Mouse (Mus musculus): Measurements from ENCODE around the gene Spin2d.
"Not testable (repeated sequence)": the region's sequence is repeated elsewhere in the genome, so short reads cannot be mapped to it uniquely, and the experiment has no call there.

The Spin2d gene

GRCm38 (mm10) chrX:73176889-73177288, at the start of gene Spin2d:
TSS of gene Spin2d (minus strand) at chrX:73176989.
- not testable (repeated sequence) for DNase-seq (ENCODE audit: low spot score)

GRCm38 (mm10) chrX:73225365-73225764, 48.6 kb upstream of the Spin2d start:
- DNase-seq (ENCODE audit: low spot score): no peak

DNA sequence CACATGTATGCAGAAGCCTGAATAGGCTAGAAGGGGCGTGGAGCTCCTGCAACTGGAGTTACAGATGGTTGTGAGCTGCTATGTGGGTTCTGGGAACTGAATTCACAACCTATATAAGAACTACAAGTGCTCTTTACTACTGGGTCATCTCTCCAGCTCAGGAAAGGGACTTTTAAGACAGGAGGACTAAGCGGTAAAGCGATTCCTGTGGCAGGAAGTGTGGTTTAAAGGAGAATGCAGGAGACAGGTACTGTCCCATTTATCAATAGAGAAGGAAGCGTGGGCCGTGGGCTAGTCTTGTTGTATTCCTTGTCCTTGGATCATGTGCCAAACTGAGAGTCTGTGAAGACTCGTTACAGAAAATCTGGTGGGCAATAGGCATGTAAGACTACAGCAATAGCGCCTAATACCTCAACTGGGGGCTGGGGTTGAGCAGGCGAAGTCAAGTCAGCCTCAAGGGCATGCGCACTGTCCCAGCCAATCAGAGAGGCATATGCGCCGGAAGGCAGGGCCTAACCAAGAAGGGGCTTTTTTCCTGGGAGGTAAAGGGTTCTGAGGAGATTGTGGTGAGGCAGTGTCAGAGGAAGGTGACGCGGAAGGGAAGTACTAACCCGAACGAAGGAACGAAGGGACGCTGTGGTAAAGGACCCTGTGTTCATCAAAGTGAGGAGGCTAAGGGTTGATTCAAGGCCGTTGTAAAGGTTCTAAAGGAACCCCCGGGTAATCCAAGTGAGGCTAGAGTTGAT, 37.2 kb upstream of the Spin2d start, which contains the start of gene Xlr4b:
Gene Xlr4b, plus strand, starts transcription at position 515 of the 746 bp plus-strand sequence.
- not testable (repeated sequence) for DNase-seq (ENCODE audit: low spot score)

DNA sequence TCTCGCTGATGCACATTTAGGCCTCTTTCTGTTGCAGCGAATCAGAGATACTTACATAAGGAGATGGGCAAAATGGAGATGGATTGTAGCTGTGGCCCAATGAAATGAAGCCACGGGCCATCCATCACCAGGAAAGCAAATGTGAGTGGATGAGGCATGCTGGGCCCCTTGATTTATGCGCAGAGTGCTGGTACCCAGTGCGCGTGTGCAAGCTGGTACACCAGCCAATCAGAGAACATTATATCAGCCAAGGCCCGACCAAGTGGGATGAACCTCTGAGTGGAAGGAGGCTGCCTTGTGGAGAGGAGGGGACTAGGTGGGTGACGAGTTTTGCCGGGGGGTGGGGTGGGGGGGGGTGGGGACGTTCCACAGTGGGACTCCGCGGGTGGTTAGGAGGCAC, 15.1 kb upstream of the Spin2d start, which contains the start of gene Xlr3b:
Gene Xlr3b, plus strand, starts transcription at position 274 of the 400 bp plus-strand sequence.
- DNase-seq (ENCODE audit: low spot score): not testable (repeated sequence)

DNA sequence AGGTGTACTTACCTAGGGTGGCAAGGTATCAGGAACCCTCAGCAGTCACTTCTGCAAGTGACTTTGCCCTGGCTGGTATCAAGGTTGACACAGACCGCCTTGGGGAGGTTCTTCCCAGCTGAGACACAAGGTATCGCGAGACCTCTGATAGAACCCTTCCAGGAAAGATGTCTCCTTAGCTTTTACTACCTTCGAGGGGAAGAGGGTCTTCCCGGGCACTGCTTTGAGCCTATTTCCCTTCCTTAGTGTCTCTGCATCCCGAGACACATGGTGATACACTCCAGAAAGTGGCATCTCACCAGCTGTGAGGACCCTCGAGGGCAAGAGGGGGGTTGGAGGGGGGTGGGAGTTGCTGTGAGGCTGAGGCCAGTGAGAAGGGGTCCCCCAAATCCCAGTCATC, 27.4 kb downstream of the Spin2d start, which contains the start of gene DXBay18:
Gene DXBay18, minus strand, starts transcription at position 101 of the 400 bp plus-strand sequence.
- DNase-seq (ENCODE audit: low spot score): not testable (repeated sequence)

DNA sequence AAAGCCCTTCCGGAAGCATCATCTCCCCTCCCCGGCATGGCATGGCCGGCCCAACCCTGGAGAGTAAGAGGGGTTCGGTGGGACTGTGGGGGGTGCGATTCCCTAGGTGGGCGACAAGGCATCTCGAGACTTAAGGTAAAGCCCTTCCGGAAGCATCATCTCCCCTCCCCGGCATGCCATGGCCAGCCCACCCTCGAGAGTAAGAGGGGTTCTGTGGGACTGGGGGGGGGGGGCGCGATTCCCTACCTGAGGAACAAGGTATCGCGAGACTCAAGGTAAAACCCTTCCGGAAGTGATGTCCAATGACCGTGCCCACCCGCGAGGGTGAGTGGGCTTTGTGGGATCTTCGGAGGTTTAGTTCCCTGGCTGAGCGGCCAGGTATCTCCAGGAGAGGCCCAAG, 28.3 kb downstream of the Spin2d start, which contains the start of gene Xlr5b:
Gene Xlr5b, plus strand, starts transcription at position 301 of the 400 bp plus-strand sequence.
- DNase-seq (ENCODE audit: low spot score): not testable (repeated sequence)

- not testable (repeated sequence) for DNase-seq (ENCODE audit: low spot score)
Observed at GRCm38 (mm10) chrX:73143218-73143618, 33.6 kb downstream of the Spin2d start.

Measured in retina, embryonic 14.5 days (tissue).